Mouse (Mus musculus): ENCODE results near the gene Smco3.

DNA sequence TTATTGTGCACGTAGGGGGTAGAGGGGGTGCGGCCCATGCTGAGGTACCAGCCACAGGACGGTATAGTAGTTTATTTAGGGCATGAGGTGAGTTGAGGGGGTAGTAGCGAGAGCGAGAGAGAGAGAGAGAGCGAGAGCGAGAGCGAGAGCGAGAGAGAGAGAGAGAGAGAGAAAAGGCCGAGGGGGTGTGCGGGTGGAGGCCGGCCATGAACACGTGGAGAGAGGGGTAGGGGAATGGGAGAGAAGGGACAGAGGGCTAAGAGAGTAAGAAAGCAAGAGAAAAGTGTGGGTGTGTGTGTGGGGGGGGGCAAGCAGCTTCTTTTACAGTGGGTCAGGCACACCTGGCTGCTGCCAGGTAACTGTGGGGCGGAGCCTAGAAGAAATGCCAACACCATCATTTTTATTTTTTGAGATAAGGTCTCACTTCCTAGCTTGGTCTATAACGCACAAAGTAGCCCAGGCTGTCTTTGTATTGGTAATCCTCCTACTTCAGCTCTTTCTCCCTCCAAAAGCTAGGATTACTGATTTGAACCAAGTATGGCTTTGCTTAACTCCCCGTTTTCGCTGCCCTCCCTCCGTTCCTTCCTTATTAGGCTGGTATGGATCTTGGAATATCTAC is 27.7 kb downstream of the Smco3 start:
- no peak for TF ChIP-seq POLR2A (IDR thresholded peaks at IDR 0.05; ENCODE audit: low read depth, low read length)
- no peak for TF ChIP-seq CTCF (IDR thresholded peaks at IDR 0.05; ENCODE audit: extremely low read depth, insufficient read length, insufficient replicate concordance, low read depth, low read length)

Data from small intestine, adult 2 months (tissue).